Mouse (Mus musculus) midbrain, embryonic 13.5 days (tissue): ENCODE results near the gene Lgr4. TPM values are rescaled to one million over a fixed set of nuclear protein-coding genes. Genes with fewer than 3 reads are reported as not detected.

Source experiments
- ATAC-seq: fragments of 200-750 bp; cut with Nextera tagmentation; 2 replicates; pipeline ENCODE4 v1.8.0; 2017; ENCODE audit warnings: mild to moderate bottlenecking, moderate TSS enrichment, moderate library complexity
- H3K27ac ChIP-seq: fragments of 300-500 bp; sonication (generic); 2 replicates; pipeline ENCODE4 v1.5.1; 2015; ENCODE audit warnings: inconsistent platforms, mild to moderate bottlenecking, moderate library complexity
- H3K27me3 ChIP-seq: fragments of 300-500 bp; sonication (generic); 2 replicates; pipeline ENCODE4 v1.6.1; 2015; ENCODE audit warnings: mild to moderate bottlenecking, inconsistent platforms
- H3K36me3 ChIP-seq: fragments of 300-500 bp; sonication (generic); 2 replicates; pipeline ENCODE4 v1.6.1; 2015; ENCODE audit warnings: mild to moderate bottlenecking, inconsistent platforms
- H3K4me1 ChIP-seq: fragments of 300-500 bp; sonication (generic); replicated peaks from 2 replicates; pipeline ENCODE4 v1.6.1; 2015; ENCODE audit warnings: inconsistent platforms
- H3K4me2 ChIP-seq: fragments of 300-500 bp; sonication (generic); replicated peaks from 2 replicates; pipeline ENCODE4 v1.6.1; 2015; ENCODE audit warnings: moderate library complexity, mild to moderate bottlenecking, inconsistent platforms
- H3K4me3 ChIP-seq: fragments of 300-500 bp; sonication (generic); replicated peaks from 2 replicates; pipeline ENCODE4 v1.5.1; 2015; ENCODE audit warnings: mild to moderate bottlenecking, inconsistent platforms
- H3K9ac ChIP-seq: fragments of 300-500 bp; sonication (generic); replicated peaks from 2 replicates; pipeline ENCODE4 v1.6.1; 2015; ENCODE audit warnings: mild to moderate bottlenecking, inconsistent platforms
- H3K9me3 ChIP-seq: fragments of 300-500 bp; sonication (generic); 2 replicates; pipeline ENCODE4 v1.6.1; 2016; ENCODE audit warnings: mild to moderate bottlenecking, inconsistent platforms
- WGBS: fragments of 180-500 bp; shearing (Covaris S2); methylation state at CpG from one replicate; pipeline ENCODE4 v1.1.7; 2015; 5-methylcytosine and 5-hydroxymethylcytosine counted together
- polyA plus RNA-seq: library from polyadenylated mRNA; unstranded; fragments of >200 nt; fragmentation: Nextera tagmentation; extraction: Ambion mirVana; gene quantifications from 2 replicates; pipeline ENCODE4 v1.2.1, GENCODE M21; 2015

The Lgr4 gene
- polyA plus RNA-seq, 1 experiment from 2014 or later: 7.9 TPM

DNA sequence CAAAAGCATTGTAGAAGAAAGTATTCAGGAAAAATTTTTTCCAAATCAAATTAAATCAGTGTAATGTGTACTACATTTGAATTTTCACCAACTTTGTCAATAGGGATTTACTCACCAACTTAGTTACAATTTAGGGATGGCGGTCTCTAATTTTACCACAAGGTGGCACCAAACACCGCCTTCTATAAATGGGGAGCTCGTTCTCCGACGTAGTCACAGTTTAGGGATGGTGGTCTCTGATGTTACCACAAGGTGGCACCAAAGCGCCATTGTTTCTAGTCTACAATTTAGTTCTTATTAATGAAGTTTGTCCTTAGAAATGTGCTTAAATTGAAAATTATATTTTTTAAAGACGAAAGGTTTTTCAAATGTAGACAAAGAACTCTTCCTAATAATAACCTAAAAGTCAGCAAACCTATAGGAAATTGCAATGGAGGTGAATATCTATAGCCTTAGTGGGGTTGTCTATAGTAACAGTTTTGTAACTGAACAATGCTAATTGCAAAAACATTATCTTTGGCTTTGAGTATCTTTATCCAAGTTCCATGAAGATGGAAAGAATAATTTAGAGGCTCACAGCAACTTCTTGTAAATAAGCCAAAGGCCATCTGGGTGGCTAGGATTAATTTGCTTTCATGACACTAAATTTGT, 13.2 kb upstream of the Lgr4 start:
- ATAC-seq: peak; percentile 80
- under 1% methylated on average over 7 of the region's 7 CpGs for WGBS
- no peak overlapping the region for H3K4me3 ChIP-seq
- H3K9ac ChIP-seq: no peak overlapping the region
- H3K9me3 ChIP-seq: no peaks in the 10 kb centered on the region
- H3K4me1 ChIP-seq: no peaks in the 10 kb centered on the region
- peaks cover 10% of the 10 kb centered on the region for H3K36me3 ChIP-seq
- H3K4me2 ChIP-seq: no peak overlapping the region
- no peaks in the 10 kb centered on the region for H3K27me3 ChIP-seq
- no peak overlapping the region for H3K27ac ChIP-seq

DNA sequence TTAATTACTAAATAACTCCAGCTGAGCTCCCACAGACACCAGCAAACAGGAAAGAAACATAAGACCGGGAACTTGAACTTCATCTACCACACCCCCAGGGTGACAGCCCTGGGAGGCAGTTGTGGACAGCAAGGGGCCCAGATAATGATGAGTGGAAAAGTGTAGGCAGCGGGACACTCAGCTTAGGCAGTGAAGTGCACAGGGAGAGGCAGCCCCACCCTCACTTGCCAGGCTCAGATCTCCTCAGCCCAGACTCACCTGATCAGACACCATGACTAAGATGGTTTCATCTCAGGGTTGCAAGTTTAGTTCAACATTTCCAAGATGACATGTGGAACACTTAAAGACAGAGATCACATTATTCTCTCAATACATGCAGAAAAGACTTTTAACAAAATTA, 8.3 kb upstream of the Lgr4 start:
- Histone ChIP-seq H3K4me2 (no peak overlapping the region), H3K27ac (no peak overlapping the region), H3K36me3 (no peaks in the 10 kb centered on the region), H3K4me1 (no peaks in the 10 kb centered on the region), H3K4me3 (no peak overlapping the region), H3K9me3 (no peaks in the 10 kb centered on the region), H3K9ac (no peak overlapping the region), H3K27me3 (no peaks in the 10 kb centered on the region)
- WGBS: 87% methylated on average over 2 of the region's 2 CpGs
- no peak for ATAC-seq

DNA sequence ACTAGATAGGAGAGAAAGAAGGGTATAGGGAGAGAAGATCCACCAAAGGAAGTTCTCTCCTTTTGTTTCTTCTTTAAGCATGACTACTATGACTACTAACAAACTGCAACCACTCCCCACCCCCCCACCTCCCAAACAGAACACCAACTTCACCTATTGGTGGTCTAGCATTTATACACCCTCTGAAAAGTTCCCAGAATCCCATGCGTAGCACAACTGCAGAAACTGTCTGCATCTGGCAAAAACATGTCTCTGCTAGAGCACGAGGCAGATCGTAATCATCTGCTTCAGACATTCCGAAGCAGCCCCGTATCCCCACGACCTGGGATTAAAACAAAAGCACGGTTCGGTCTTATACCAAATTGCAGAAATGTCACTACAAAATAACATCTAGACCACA, 5.2 kb upstream of the Lgr4 start:
- no peak overlapping the region for H3K27ac ChIP-seq
- H3K36me3 ChIP-seq: no peaks in the 10 kb centered on the region
- no peak overlapping the region for H3K4me3 ChIP-seq
- 0 out of 2 replicates have a peak, but pooled peaks cover 3% of the 10 kb centered on the region for H3K4me1 ChIP-seq
- H3K9me3 ChIP-seq: no peaks in the 10 kb centered on the region
- no peaks in the 10 kb centered on the region for H3K27me3 ChIP-seq
- H3K9ac ChIP-seq: no peak overlapping the region
- WGBS: 94% methylated on average over 8 of the region's 8 CpGs
- H3K4me2 ChIP-seq: no peak overlapping the region
- no peak for ATAC-seq

DNA sequence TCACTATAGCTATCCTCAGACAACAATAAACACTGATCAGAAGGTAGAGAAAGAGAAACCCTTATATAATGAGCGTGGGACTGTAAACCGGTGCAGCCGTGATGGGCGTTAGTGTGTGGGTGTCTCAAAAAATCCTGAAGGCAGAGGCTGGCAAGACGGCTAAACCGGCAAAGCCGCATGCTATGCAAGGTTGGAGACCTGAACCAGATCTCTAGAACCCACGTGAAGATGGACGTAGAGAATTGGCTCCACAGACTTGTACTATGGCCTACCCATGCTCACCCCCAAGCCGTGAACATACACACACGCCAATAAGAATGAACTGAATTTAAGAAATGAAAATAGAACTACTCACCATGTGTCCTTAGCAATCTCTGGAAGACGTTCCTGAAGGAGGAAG, 4.7 kb upstream of the Lgr4 start:
- 85% methylated on average over 12 of the region's 12 CpGs for WGBS
- H3K9ac ChIP-seq: no peak overlapping the region
- 0 out of 2 replicates have a peak, but pooled peaks cover 3% of the 10 kb centered on the region for H3K4me1 ChIP-seq
- no peak overlapping the region for H3K27ac ChIP-seq
- no peak for ATAC-seq
- H3K36me3 ChIP-seq: no peaks in the 10 kb centered on the region
- H3K4me3 ChIP-seq: no peak overlapping the region
- H3K9me3 ChIP-seq: no peaks in the 10 kb centered on the region
- H3K27me3 ChIP-seq: no peaks in the 10 kb centered on the region
- no peak overlapping the region for H3K4me2 ChIP-seq

DNA sequence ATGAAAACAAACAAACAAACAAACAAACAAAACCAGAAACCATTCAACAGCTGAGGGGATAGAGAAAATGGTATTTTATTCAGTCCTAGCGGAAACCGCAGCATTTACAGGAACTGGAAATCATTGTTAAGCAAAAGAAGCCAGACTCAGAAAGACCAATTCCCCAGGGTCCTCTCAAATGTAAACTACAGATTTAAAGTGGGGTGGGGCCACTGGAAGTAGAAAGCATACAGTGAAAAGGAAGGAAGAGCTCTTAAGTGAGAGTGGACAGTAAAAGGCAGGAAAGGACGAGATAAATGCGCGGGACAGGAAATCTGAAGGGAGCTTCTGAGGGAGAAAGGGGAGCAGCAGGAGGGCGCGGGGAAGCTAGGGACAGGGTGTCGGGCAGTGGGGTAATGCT, 4.2 kb upstream of the Lgr4 start:
- 69% methylated on average over 8 of the region's 8 CpGs for WGBS
- no peak for ATAC-seq
- no peak overlapping the region for H3K4me2 ChIP-seq

DNA sequence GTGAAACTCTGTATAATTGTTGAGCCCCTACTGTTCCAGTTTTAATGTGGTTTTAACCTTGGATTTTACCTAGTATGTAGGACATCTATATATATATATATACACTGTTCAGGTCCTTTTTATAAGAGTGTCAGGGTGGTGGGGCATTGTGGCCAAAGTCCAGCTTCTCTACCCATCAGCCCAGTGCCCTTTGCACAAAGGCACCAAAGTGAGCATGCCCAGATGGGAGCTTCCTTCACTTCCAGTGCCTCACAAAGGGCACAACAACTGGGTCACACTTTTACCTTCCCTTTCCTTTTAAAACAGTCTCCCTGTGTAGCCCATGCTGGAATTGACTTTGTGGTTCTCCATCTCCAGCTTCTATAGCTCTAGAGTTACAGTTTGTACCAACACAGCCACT, 2.8 kb upstream of the Lgr4 start:
- Histone ChIP-seq H3K36me3 (no peaks in the 10 kb centered on the region), H3K4me1 (peaks cover 17% of the 10 kb centered on the region), H3K4me3 (no peak overlapping the region), H3K4me2 (no peak overlapping the region), H3K27ac (no peak overlapping the region), H3K9me3 (no peaks in the 10 kb centered on the region), H3K9ac (no peak overlapping the region), H3K27me3 (no peaks in the 10 kb centered on the region)
- ATAC-seq: no peak

More for the DNA sequence above, 4.2 kb upstream of the Lgr4 start:
- Histone ChIP-seq H3K36me3 (no peaks in the 10 kb centered on the region), H3K9me3 (no peaks in the 10 kb centered on the region), H3K27me3 (no peaks in the 10 kb centered on the region), H3K4me1 (peaks cover 4% of the 10 kb centered on the region; the same call in 1 of the 2 replicates), H3K27ac (no peak overlapping the region), H3K9ac (no peak overlapping the region), H3K4me3 (no peak overlapping the region)

DNA sequence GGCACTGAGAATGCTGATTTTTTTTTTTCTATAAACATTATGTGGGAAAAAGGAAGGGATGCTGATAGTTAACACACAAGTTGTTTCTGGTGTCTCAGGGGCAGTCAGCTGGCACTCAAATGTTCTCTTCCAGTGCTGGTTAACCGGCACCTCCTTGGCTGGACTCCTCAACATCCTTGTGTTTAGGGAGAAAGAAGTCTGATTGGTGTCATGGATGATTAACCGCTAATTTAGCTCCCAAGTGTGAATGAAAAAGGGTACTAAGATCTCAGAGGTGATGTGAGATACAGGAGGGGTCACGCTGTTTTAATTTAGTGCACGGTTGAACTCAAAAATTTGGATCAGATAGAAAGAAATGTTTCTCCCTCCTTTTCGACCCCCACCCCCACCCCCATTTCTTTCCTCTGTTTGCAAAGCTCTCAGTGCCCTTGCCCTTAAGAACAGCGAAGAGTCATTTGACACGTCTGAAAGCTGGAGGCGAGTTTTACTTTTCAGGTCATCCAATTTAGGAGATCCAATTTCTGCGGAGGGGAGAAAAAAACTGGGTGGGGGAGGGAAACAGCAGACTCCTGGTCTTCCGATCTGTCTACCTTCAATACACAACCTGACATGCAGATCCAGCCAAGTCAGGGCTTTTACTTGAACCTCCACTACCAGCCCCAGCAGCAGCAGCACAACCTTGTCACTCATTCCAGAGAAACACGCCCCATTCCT, 508 bp upstream of the Lgr4 start:
- H3K27me3 ChIP-seq: no peaks in the 10 kb centered on the region
- peak overlapping the region; percentile 88 for H3K4me2 ChIP-seq
- H3K27ac ChIP-seq: no peak overlapping the region
- ATAC-seq: no peak
- H3K4me3 ChIP-seq: peak overlapping the region; percentile 86
- H3K36me3 ChIP-seq: no peaks in the 10 kb centered on the region
- no peaks in the 10 kb centered on the region for H3K9me3 ChIP-seq
- no peak overlapping the region for H3K9ac ChIP-seq
- peaks cover 39% of the 10 kb centered on the region for H3K4me1 ChIP-seq
- 3% methylated on average over 11 of the region's 11 CpGs for WGBS

DNA sequence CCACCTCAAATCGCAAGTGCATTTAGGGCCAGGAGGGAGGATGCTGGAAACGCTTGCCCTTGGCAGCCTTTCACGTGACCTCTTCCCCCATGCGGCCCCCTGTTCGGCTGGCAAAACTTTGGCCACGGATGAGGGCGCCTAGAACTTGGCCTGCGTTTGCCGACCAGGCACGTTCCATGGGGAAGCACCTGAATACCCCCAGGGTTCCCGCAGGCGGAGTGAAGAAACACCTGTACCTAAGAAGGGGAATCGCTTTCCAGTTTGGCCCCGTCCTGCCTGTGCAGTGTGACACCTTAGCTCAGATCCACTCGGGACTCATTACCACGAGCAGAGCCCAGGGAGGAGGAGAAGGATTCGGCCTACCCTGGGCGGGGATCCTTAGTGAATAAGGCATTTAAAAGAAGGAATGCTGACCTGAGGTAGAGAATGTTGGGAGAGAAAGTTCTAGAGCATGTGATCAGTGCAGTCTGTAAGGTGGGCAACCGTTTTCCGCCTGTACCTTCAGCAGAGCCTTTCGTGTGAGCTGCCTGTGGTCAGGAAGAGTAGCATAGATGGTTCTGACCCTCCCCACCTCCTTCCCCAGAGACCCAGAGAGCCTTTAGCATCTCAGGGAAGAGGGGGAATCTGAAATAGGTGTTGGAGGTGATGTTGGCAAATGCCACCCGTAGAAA, 1.3 kb downstream of the Lgr4 start:
- no peak for ATAC-seq
- Histone ChIP-seq H3K4me3 (peak overlapping the region; percentile 86), H3K9ac (peak overlapping the region; percentile 92), H3K4me1 (peaks cover 43% of the 10 kb centered on the region), H3K27ac (0 out of 2 replicates have a peak overlapping the region, but pooled peaks have one; percentile 96), H3K27me3 (no peaks in the 10 kb centered on the region), H3K4me2 (peak overlapping the region; percentile 88), H3K36me3 (no peaks in the 10 kb centered on the region), H3K9me3 (no peaks in the 10 kb centered on the region)
- 7% methylated on average over 22 of the region's 22 CpGs for WGBS

DNA sequence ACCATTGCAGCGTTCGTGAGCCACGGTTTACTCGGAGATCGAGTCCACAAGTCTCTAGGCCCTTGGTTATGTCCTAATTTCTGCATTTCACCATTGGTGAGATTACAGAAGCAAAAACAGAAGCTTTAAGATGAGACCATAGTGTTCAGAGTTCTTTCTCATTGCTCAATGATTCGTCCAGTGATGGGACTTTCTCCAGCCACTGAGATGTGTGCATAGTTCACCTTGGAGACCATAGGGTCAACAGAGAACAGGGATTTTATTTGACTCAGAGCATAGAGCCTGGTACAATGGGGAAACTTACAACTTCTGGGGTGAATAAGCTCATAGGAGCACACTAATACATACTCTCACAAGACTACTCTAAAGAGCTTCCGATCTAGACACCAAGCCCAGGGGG, 3.0 kb downstream of the Lgr4 start:
- ATAC-seq: no peak

DNA sequence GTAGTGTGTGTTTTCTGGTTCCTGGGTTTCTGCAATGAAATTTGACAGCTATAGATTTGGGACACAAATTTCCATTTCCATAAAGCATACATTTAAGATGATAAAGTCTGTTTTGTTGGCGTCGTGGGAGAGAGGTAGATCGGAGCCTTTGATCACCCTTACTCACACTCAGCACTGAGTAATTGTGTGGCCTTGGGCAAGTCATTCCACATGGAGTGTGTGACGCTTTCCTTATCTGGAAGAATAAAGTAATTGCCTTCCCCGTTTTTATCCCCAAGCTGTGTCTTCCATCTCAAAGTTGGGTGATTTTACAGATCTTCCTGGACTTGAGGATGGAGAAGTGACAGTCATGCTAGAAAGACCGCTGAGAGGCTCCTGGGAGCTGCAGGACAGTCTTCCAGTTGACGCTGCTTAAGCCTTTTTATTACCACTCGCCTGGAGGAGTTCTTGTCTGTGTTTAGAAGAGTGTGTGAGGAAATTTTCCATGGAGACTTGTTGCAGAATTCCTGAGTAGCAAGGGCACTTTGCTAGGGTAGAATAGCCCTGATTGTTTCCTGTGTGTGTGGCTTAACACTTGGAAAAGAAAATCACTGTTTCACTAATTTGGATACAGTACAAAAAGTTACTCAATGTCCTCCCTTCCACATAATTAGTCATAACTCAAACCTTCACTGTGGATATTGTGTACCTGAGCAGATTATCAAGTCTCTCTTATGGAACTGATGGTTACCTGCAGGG, 4.0 kb downstream of the Lgr4 start:
- Histone ChIP-seq H3K27me3 (no peaks in the 10 kb centered on the region), H3K36me3 (0 out of 2 replicates have a peak, but pooled peaks cover 4% of the 10 kb centered on the region), H3K9ac (no peak overlapping the region), H3K4me1 (peaks cover 43% of the 10 kb centered on the region), H3K9me3 (no peaks in the 10 kb centered on the region), H3K4me2 (peak overlapping the region; percentile 11; the same call in 1 of the 2 replicates), H3K27ac (no peak overlapping the region), H3K4me3 (no peak overlapping the region)
- 70% methylated on average over 8 of the region's 8 CpGs for WGBS
- no peak for ATAC-seq

More for the DNA sequence above, 3.0 kb downstream of the Lgr4 start:
- Histone ChIP-seq H3K27me3 (no peaks in the 10 kb centered on the region), H3K9me3 (no peaks in the 10 kb centered on the region), H3K4me1 (peaks cover 43% of the 10 kb centered on the region), H3K4me2 (peak overlapping the region; percentile 88), H3K4me3 (peak overlapping the region; percentile 86; the same call in 1 of the 2 replicates), H3K36me3 (no peaks in the 10 kb centered on the region), H3K27ac (no peak overlapping the region), H3K9ac (no peak overlapping the region)
- WGBS: 73% methylated on average over 7 of the region's 7 CpGs

DNA sequence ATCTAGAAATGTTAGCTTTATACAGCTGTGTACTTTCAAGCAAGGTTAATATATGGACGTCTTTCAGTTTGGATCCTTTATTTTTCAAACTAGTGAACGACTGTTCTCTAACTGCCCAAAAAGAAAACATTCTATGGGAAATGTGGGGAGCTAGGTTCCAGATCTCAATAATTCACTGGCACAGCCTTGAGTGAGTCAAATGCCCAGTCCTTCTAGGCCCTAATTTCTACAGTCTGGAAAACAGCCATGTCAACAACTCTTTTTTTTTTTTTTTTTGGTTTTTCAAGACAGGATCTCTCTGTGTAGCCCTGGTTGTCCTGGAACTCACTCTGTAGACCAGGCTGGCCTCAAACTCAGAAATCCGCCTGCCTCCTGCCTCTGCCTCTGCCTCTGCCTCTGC, 4.9 kb downstream of the Lgr4 start:
- no peaks in the 10 kb centered on the region for H3K9me3 ChIP-seq
- WGBS: 85% methylated on average over 3 of the region's 3 CpGs
- no peak for ATAC-seq
- H3K36me3 ChIP-seq: 0 out of 2 replicates have a peak, but pooled peaks cover 4% of the 10 kb centered on the region
- H3K27me3 ChIP-seq: no peaks in the 10 kb centered on the region
- H3K4me1 ChIP-seq: peaks cover 40% of the 10 kb centered on the region
- no peak overlapping the region for H3K4me3 ChIP-seq
- no peak overlapping the region for H3K9ac ChIP-seq
- H3K4me2 ChIP-seq: no peak overlapping the region
- H3K27ac ChIP-seq: no peak overlapping the region
